Comparison of ENCODE assay signal across 12 mouse cellular contexts in genomic region chr11:21402481-21403254, GRCm38 (mm10). TPM values are rescaled to one million over a fixed set of nuclear protein-coding genes. Genes with fewer than 3 reads are reported as not detected.
DNase-seq lines count a peak whose midpoint lies in the region; ATAC-seq lines count a peak whose summit lies in the region.
"Had no signal": no experiment of that assay in that cellular context is flagged by ENCODE, and none has a peak within 500 bp of the region (broad histone marks: within the 10 kb centered on the region; RNA-seq: fewer than 3 reads in every experiment).

No protein-coding gene starts in this region.

- no peaks in the 10 kb centered on the region for H3K9me3 ChIP-seq in intestine, embryonic 15.5 days
- H3K9me3 ChIP-seq: hindbrain, embryonic 13.5 days had no signal

- H3K9ac ChIP-seq in intestine, embryonic 15.5 days: no peak overlapping the region
- H3K9ac ChIP-seq: hindbrain, embryonic 13.5 days; liver, embryonic 14.5 days had no signal

- peak; percentile 14 for DNase-seq in kidney, adult 9 months
- DNase-seq in kidney, postnatal 14 days: no peak
- DNase-seq in adipocyte (ENCODE audit: low spot score): peak; percentile 80
- no peak for DNase-seq in layer of hippocampus, postnatal 14 days (ENCODE audit: low spot score in 2 of 2)
- DNase-seq in embryo, embryonic 11 days: no peak
- DNase-seq in frontal cortex, postnatal 25 days (ENCODE audit: low spot score in 2 of 2): no peak

- H3K36me3 ChIP-seq in intestine, embryonic 15.5 days: no peaks in the 10 kb centered on the region
- H3K36me3 ChIP-seq: hindbrain, embryonic 13.5 days had no signal

- no peak overlapping the region for H3K4me3 ChIP-seq in intestine, embryonic 15.5 days (replicated peaks)
- H3K4me3 ChIP-seq: erythroblast, embryonic 14.5 days; hindbrain, embryonic 13.5 days had no signal

- ATAC-seq in intestine, embryonic 15.5 days: peak; percentile 87
- ATAC-seq in megakaryocyte progenitor cell, adult 5-6 weeks (replicated peaks; ENCODE audit: poor library complexity): peak; percentile 92

- no peaks in the 10 kb centered on the region for H3K27me3 ChIP-seq in intestine, embryonic 15.5 days (replicated peaks)
- H3K27me3 ChIP-seq: hindbrain, embryonic 13.5 days had no signal

- H3K27ac ChIP-seq in intestine, embryonic 15.5 days: no peak overlapping the region
- H3K27ac ChIP-seq: hindbrain, embryonic 13.5 days; liver, embryonic 14.5 days had no signal

- H3K4me2 ChIP-seq in intestine, embryonic 15.5 days (replicated peaks): no peak overlapping the region
- H3K4me2 ChIP-seq: heart, embryonic 11.5 days; hindbrain, embryonic 13.5 days had no signal

- H3K4me1 ChIP-seq in intestine, embryonic 15.5 days (replicated peaks): peaks cover 4% of the 10 kb centered on the region; the same call in 1 of the 2 replicates
- H3K4me1 ChIP-seq: hindbrain, embryonic 13.5 days had no signal

- 40% methylated on average over 5 of the region's 5 CpGs for WGBS in intestine, embryonic 15.5 days

RNA-seq across cellular contexts. Expression of gene Ugp2, which starts 31.7 kb away (rescaled TPM):
- 99.9 and 116 TPM in 2 replicates for polyA plus RNA-seq in intestine, embryonic 15.5 days (2015; fragmentation: Nextera tagmentation; extraction: Ambion mirVana)
- 63.3 and 64.7 TPM in 2 replicates for total RNA-seq in megakaryocyte progenitor cell, adult 5-6 weeks (2015)
- 55.0 and 72.3 TPM in 2 replicates for total RNA-seq in megakaryocyte progenitor cell, adult 5-6 weeks (2017)
- total RNA-seq in layer of hippocampus, postnatal 14 days (2021): 10 to 100 TPM; 63.4 to 75.9 TPM

Comparison
In these comparisons a context has a peak if more than half of its experiments do, and no peak if none do; other contexts are left out.
1. DNase-seq: peak in kidney, adult 9 months (single experiment) and adipocyte (single experiment); none in kidney, postnatal 14 days (single experiment), layer of hippocampus, postnatal 14 days (0 of 2), embryo, embryonic 11 days (single experiment) and frontal cortex, postnatal 25 days (0 of 2).